Mouse (Mus musculus) testis, adult 2 months (tissue): ENCODE measurements at regions not wholly inside any gene's neighbourhood (a gene's known extent, or its start where the extent isn't known, plus 50 kb on each side); places are given as distances from the start of the nearest gene placed in this dataset.

ENCODE experiments used
- H3K27ac ChIP-seq: fragments of 200-500 bp; 2 replicates; pipeline ENCODE4 v1.5.1; 2012; ENCODE audit warnings: low read depth, low read length; ENCODE audit not compliant: control insufficient read depth, insufficient read depth
- H3K27me3 ChIP-seq: fragments of 200-500 bp; 2 replicates; pipeline ENCODE4 v1.6.1; 2012; ENCODE audit warnings: mild to moderate bottlenecking, low read length, moderate library complexity; ENCODE audit not compliant: control insufficient read depth, insufficient read depth
- H3K36me3 ChIP-seq: fragments of 200-500 bp; 2 replicates; pipeline ENCODE4 v1.6.1; 2012; ENCODE audit warnings: mild to moderate bottlenecking, low read length; ENCODE audit not compliant: control insufficient read depth, insufficient read depth
- H3K4me1 ChIP-seq: fragments of 200-500 bp; 2 replicates; pipeline ENCODE4 v1.6.1; 2012; ENCODE audit warnings: low read length; ENCODE audit not compliant: control insufficient read depth, insufficient read depth
- H3K4me3 ChIP-seq: fragments of 200-500 bp; 2 replicates; pipeline ENCODE4 v1.5.1; 2012; ENCODE audit warnings: low read depth, mild to moderate bottlenecking, low read length, moderate library complexity, mixed read lengths; ENCODE audit not compliant: control insufficient read depth
- CTCF ChIP-seq: fragments of 200-500 bp; IDR thresholded peaks from 2 replicates; pipeline ENCODE4 v1.5.1; 2012; ENCODE audit warnings: low read depth, mild to moderate bottlenecking, inconsistent platforms, low read length, moderate library complexity; ENCODE audit not compliant: control insufficient read depth, insufficient read depth, insufficient replicate concordance
- POLR2A ChIP-seq: fragments of 200-500 bp; IDR thresholded peaks from 2 replicates; pipeline ENCODE4 v1.6.1; 2012; ENCODE audit warnings: low read depth, mild to moderate bottlenecking, inconsistent platforms, low read length, moderate library complexity; ENCODE audit not compliant: control insufficient read depth

DNA sequence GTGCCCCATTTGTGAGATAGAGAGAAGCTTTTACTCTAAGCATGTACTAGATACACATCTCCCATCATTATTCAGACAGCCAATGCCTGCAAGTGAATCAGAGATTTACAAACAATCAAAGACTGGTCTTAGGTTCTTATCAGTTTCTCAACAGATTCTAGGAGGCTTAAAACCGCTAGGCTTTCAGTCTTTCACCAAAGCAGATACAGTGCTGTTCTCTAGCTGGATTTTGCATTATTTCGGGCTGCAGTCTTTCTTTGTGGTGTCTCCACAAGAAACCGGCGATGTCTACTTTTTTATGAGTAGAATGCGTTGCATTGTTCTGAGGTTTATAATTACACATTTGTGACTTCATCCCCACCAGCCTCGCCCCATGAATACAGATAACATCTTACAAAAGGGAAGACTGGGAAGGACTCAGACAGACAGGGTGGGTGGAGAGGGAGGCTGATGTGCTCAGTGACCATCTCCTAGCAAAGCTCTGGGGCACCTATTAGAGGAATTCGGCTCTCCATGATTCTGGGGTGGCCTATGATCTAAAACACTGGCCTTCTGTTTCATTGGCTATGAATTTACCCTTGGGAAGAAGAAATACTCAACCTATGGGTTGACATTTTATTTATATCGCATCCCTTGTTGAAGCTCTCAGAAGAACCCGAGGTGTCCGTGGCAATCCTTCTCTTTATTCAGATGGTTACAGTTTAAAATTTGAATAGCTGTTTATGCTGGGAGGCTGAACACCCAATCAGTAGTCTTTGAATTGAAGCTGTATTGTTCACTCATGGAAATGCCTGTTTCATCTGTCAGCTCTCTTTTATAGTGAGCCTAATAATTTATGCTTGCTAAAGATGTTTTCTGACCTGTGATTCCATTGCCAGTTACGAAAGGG, 343.8 kb downstream of the Tmem161b start:
- Histone ChIP-seq H3K4me3 (no peak overlapping the region), H3K4me1 (no peaks in the 10 kb centered on the region), H3K27me3 (no peaks in the 10 kb centered on the region), H3K36me3 (no peaks in the 10 kb centered on the region), H3K27ac (no peak overlapping the region)
- no peak for TF ChIP-seq POLR2A
- no peak for TF ChIP-seq CTCF

DNA sequence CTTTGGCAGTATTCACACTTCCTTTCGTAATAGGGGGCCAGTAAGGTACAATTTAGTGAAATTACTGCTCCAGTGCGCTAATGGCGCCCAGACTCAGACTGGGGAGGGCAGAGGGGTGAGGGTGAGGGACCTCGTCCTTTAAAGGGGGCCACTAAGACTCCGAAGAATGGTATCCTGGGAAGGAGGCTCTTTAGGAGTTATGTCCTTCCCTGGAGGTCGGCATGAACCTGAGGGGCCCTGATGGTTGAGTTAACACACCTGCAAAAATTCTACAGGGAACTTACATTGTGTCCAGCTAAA, 344.4 kb downstream of the Tmem161b start:
- no peaks in the 10 kb centered on the region for H3K4me1 ChIP-seq
- TF ChIP-seq CTCF = no peak
- TF ChIP-seq POLR2A = no peak
- no peak overlapping the region for H3K4me3 ChIP-seq
- H3K36me3 ChIP-seq = no peaks in the 10 kb centered on the region
- no peaks in the 10 kb centered on the region for H3K27me3 ChIP-seq
- no peak overlapping the region for H3K27ac ChIP-seq

DNA sequence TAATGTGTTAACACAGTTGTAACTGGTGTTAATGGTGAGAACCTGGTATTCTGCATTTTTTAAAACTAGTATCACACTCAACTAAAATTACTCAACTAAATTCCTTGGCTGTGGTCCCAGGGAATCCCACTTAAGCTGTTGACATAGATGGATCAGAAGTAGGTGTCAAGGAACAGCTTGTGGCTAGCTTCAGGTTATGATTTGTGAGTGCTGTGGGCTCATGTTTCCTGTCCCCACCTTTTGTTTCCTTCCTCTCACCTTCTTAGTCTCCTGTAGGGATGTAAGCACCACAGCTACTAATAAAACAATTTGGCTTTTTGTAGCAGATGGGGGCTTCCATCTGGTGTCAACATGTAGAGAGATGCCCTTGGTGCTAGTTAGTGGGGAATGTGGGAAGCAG, 347.3 kb downstream of the Tmem161b start:
- no peaks in the 10 kb centered on the region for H3K4me1 ChIP-seq
- H3K27me3 ChIP-seq = no peaks in the 10 kb centered on the region
- TF ChIP-seq POLR2A = no peak
- TF ChIP-seq CTCF = no peak
- H3K4me3 ChIP-seq = no peak overlapping the region
- no peaks in the 10 kb centered on the region for H3K36me3 ChIP-seq
- H3K27ac ChIP-seq = no peak overlapping the region

DNA sequence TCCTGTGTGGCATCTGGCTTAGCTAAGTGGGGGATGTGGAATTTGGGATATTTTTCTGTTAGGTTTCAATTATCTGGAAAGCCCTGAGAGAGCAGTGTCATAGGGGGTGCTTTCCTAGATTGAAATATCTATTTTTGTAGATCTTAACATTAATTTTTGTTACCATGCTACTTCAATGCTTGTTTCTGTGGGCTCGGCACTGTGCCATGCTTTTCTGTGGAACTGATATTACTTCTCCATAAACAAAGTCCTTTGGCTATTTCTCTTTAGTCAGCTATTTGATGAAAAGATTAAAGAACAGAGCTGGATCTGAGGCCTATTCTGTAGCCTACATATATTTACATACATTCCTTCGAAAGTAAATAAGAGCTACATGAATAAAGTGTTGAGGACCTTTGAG, 348.1 kb downstream of the Tmem161b start:
- TF ChIP-seq POLR2A (no peak), CTCF (no peak)
- H3K27me3 ChIP-seq = no peaks in the 10 kb centered on the region
- H3K27ac ChIP-seq = no peak overlapping the region
- H3K4me3 ChIP-seq = no peak overlapping the region
- H3K36me3 ChIP-seq = no peaks in the 10 kb centered on the region
- no peaks in the 10 kb centered on the region for H3K4me1 ChIP-seq

DNA sequence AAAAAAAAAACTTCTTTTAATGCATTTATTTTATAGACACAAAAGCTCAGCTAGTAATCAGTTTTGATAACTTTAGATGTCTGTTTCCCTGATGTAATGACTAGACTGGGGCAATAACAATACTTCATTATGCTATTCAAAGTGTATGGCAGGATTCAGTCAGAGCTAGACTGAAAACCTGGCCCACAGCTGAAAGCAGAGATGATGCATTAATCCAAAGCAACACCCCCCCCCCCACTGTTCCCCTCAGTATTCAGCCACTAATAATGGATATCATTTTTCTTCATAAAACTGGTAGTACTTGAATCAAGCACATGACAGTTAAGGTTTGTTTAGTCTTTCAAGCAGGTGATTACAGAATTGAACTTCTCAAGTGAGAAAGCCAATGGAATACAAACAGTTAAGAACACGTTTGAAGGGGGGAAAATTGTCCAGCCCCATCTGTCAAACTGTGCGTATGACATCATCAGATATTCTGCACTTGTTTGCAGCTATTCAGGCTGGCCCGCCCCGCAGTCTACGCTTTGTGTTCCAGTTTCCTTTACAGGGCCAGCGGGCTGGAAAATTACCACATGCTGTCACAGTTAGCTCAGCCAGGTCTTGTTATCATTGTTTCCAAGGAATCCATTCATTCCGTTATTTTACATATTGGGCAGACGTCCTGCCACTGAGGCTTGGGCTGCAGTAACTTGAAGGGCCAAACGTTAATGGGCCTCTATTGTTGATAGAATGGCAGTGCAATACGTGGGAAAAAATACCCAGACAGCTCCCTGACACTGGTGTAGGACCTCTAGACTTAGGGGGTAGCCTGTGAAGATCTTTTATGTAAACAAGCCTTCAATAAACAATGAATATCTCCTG, 349.1 kb downstream of the Tmem161b start:
- H3K4me3 ChIP-seq = no peak overlapping the region
- no peak for TF ChIP-seq POLR2A
- TF ChIP-seq CTCF = no peak
- no peaks in the 10 kb centered on the region for H3K4me1 ChIP-seq
- no peak overlapping the region for H3K27ac ChIP-seq
- H3K27me3 ChIP-seq = no peaks in the 10 kb centered on the region
- no peaks in the 10 kb centered on the region for H3K36me3 ChIP-seq

DNA sequence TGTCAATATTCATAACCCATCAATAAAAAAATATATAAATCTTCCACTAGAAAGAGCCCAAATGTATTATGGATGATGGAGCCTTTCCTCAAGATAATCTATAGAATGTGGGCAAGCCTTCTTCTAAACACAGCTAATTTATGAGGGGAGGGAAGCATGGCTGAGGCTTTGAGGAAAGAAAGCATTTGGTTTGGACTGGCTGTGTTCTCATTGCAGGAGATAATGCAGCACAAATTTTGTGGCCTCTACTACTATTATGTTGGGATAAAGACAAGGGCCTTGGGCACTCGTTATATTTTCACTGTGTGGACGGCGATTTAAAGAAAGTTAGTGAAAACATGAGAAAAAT, 349.7 kb downstream of the Tmem161b start:
- H3K36me3 ChIP-seq = no peaks in the 10 kb centered on the region
- H3K27ac ChIP-seq = no peak overlapping the region

DNA sequence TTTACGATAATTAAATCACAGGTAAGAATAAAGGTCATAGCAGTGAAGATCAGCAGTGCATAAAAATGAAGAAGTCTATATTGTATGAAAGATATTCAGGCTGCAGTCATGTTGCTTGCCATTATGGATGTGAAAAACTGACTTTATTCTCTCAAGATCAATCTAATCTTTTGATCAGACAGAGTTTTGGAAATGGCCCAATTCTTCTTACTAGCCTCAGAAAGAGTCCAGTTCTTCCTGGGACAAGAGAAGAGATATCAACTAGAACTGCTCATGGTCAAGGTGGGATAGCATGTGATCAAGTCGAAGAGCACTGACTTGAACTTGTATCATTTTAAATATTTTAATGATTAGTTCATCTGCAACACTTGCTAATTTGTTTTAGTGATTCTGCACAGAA, 350.1 kb downstream of the Tmem161b start:
- Histone ChIP-seq H3K27ac (no peak overlapping the region), H3K27me3 (no peaks in the 10 kb centered on the region), H3K4me3 (no peak overlapping the region), H3K4me1 (no peaks in the 10 kb centered on the region), H3K36me3 (no peaks in the 10 kb centered on the region)
- TF ChIP-seq POLR2A (no peak), CTCF (no peak)

More for the DNA sequence above, 349.7 kb downstream of the Tmem161b start:
- no peaks in the 10 kb centered on the region for H3K4me1 ChIP-seq
- no peak overlapping the region for H3K4me3 ChIP-seq
- TF ChIP-seq CTCF = no peak
- no peak for TF ChIP-seq POLR2A
- H3K27me3 ChIP-seq = no peaks in the 10 kb centered on the region
